8 mouse cellular contexts compared by ENCODE assay signal in the genomic region with DNA sequence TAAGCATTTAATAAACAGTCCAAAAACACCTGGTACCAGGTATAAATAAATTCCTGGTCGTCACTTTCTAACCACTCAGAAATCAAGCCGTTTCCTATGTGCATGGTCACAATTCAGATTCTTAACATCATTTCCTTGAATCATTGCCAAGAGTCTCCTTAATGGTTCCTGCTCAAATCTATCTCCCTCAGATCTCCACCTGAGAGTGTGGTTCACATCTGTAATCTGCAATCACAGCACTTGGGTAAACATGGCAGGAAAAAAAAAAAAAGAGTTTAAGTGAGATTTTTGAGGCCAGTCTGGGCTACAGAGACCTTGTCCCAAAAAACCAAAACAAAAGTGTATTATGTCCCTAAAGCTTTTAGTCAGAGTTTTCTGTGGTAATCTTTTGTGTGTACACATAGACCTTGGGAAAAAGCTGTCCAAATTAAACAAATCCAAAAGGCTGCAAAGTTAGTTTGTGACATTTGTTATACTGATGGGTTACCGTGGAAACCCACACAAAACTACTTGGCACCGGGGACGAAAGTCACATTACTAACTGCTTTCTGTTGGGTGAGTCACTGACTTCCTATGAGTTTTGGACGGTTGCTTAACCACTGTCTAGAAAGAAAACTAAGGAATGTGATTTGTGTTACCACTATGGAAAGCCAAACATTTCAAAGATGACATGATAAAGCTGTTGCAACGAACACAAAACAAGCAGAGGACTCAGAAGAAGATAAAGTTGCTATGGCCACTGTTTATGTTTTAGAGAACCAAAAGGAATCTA. TPM values are rescaled to one million over a fixed set of nuclear protein-coding genes. Genes with fewer than 3 reads are reported as not detected.
A peak's percentile ranks its signal among the peaks of the same experiment; 100 is the strongest.
DNase-seq lines count a peak whose midpoint lies in the region; TF ChIP-seq lines count a peak whose summit lies in the region.

No protein-coding gene starts in this region.

- intact Hi-C loops in gastrocnemius, postnatal 14 days (cut with DNase I; ENCODE audit: low total_unique reads) = no loop called here

- peak overlapping the region; percentile 79 for H3K27ac ChIP-seq in embryonic fibroblast, embryonic 13.5 days (ENCODE audit: insufficient read depth, low read length)

- peaks cover 13% of the 10 kb centered on the region for H3K4me1 ChIP-seq in embryonic fibroblast, embryonic 13.5 days (ENCODE audit: control insufficient read depth, insufficient read depth, low read length)

- DNase-seq in gastrocnemius, postnatal 14 days = peak; percentile 39
- no peak for DNase-seq in gastrocnemius, adult 8-10 months (ENCODE audit: low spot score in 2 of 2)
- peak; percentile 80 for DNase-seq in 3134 (ENCODE audit: extremely low read depth, insufficient read length, low spot score)
- peak; percentile 18 to 40 for DNase-seq in kidney, postnatal 25 days
- DNase-seq in retina, postnatal 1 day = no peak
- no peak for DNase-seq in frontal cortex, postnatal 36 days (ENCODE audit: low spot score in 2 of 2)
- DNase-seq in thymus, postnatal 0 days (ENCODE audit: low spot score) = no peak

- no peak for TF ChIP-seq POLR2A in embryonic fibroblast, embryonic 13.5 days (IDR thresholded peaks at IDR 0.05; ENCODE audit: low read depth, low read length)

- no peak for TF ChIP-seq CTCF in embryonic fibroblast, embryonic 13.5 days (IDR thresholded peaks at IDR 0.05; ENCODE audit: borderline replicate concordance, insufficient read depth, low read length)

- H3K4me3 ChIP-seq in embryonic fibroblast, embryonic 13.5 days (ENCODE audit: insufficient read depth, low read length) = no peak overlapping the region

RNA-seq across cellular contexts. Expression of a gene that starts 16.7 kb away (rescaled TPM):
- 10 to 100 TPM; 11.7 to 18.5 TPM for total RNA-seq in gastrocnemius, postnatal 14 days (2021)
- 1 to 10 TPM; 4.2 to 7.9 (median 5.2) TPM for total RNA-seq in gastrocnemius, adult 8-10 months (2022)
- polyA plus RNA-seq in embryonic fibroblast, embryonic 13.5 days (2011; ENCODE audit: insufficient read length, low read depth, missing spikeins) = 25.3 and 27.8 TPM in 2 replicates
- polyA plus RNA-seq in thymus, postnatal 0 days (2015; fragmentation: Nextera tagmentation; extraction: Ambion mirVana) = 8.1 and 9.5 TPM in 2 replicates

Comparison
In these comparisons a context has a peak if more than half of its experiments do, and no peak if none do; other contexts are left out.
1. DNase-seq: peak in gastrocnemius, postnatal 14 days (single experiment), 3134 (single experiment) and kidney, postnatal 25 days (2 of 2); none in gastrocnemius, adult 8-10 months (0 of 2), retina, postnatal 1 day (single experiment), frontal cortex, postnatal 36 days (0 of 2) and thymus, postnatal 0 days (single experiment).